Mouse (Mus musculus) erythroid progenitor cell, adult 5-6 weeks (primary cell): ENCODE measurements around the gene Pcna. TPM values are rescaled to one million over a fixed set of nuclear protein-coding genes. Genes with fewer than 3 reads are reported as not detected.

Experiments
- ATAC-seq: replicated peaks from 2 replicates; pipeline ENCODE4 v1.8.0; 2016; ENCODE audit warnings: moderate number of reproducible peaks, mild to moderate bottlenecking, moderate TSS enrichment, inconsistent platforms; ENCODE audit not compliant: poor library complexity, low FRiP score, severe bottlenecking
- total RNA-seq, 2 experiments: library from RNA; stranded (forward) in 1 of 2; stranded (reverse) in 1 of 2; fragments of 150-400 nt in 1 of 2; fragments of 186-747, 209-891 nt in 1 of 2; gene quantifications; 2 replicates each; pipeline versions ENCODE4 v1.2.3 to v1.2.4; 2015 to 2017; ENCODE audit warnings: low replicate concordance in 2 of 2

Gene Pcna
- total RNA-seq, 2 experiments from 2014 or later = 562 to 1,003 TPM

GRCm38 (mm10) chr2:132278273-132278853 lies 25.2 kb upstream of the Pcna start:
- ATAC-seq = no peak

- ATAC-seq = no peak
These were observed 23.1 kb upstream of the Pcna start for GRCm38 (mm10) chr2:132276249-132276648.

DNA sequence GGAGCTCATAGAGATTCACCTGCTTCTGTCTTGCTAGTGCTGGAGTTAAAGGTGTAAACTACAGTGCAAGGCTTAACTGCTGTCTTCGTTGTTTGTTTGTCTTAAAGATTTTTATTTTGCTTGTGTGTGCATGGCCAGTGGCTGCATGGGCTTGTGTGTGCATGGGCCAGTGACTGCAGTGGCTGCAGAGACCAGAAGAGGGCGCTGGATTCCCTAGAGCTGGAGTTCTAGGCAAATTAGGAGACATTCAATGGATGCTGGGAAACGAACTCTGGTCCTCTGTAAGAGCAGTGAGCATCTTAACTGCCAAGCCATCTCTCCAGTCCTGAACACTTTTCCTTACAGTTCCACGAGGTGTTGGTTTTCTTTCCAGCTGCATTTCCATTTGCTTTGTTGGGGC lies 22.4 kb upstream of the Pcna start:
- ATAC-seq = no peak

DNA sequence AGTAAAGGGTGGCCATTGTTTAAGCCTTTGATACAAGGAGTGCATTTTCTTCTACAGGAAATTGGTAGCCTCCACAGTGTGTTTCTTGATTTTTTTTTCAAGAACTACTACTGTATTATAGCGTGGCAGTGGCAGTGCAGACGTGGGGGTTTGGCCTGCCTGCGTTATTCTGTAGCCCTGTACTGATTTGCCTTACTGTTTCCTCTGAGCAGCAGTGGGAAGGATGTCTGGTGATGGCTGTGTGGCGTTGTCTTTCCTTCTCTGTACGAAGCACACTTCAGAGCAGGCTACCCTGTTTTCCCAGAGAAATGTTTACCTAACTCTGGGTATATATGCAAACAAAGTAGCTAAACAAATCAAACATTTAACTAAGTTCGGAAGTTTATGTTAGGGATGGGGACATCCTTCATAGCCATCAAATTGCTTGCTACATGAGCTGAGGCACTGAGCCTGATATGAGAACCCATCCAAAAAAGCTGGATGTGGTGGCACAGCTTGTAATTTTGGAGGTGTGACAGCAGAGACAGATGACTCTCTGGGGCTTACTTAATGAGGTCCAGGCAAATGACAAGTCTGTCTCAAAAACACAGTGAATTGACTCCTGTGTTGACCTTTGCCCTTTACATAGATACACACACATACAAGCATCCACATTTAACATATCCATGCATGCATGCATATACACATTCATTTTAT lies 19.7 kb upstream of the Pcna start:
- ATAC-seq = no peak

DNA sequence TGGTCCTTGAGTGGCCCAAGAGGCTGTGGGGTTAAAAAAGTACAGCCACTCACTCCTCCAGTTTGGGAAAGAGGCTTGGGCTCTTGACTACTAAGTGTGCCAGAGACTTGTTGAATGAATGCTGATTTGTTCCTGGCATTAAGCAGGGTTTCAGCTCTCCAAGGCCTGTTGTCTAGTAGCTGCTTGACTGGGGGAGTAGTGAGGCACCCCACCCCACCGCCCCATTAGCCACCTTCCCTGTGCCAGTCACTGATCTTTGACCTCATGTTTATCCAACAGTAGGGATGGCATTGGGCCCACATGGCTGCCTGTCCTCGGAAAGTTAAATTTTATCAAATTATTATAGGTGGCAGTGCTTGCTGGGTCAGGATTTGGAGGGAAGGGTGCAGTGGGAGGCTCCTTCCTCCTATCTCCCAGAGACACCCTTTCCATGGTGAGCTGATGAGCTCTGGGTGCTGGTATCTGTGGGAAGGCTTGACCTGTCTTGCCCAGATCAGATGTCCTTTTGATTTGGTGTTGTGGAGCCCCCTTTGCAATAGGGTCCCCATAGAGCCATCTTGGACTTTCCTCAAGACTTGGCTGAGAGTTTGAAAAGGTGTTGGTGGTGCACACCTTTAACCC lies 17.3 kb upstream of the Pcna start:
- ATAC-seq = no peak

DNA sequence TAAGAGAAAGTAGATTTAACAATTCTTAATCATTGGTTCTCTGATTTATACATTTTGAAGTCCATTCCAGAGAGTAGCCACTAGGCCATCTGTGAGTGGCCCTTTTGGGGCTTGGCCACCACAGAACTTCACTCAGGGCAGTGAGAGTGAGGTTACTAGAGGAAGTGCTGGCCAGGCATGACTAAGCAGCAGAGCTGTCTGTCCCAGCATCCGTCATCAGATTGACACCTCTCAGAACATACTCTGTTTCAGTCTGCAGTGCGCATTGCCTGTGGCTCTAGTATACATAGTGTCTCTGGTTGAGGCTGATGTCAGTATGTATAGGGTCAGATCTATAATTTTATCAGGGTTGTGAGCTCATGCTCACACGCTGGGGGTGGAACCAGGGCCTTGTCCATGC lies 16.1 kb upstream of the Pcna start:
- ATAC-seq = no peak

GRCm38 (mm10) chr2:132266086-132266485 lies 13.0 kb upstream of the Pcna start:
- no peak for ATAC-seq

- ATAC-seq = no peak
These were observed 12.1 kb upstream of the Pcna start for GRCm38 (mm10) chr2:132265196-132265595.

- no peak for ATAC-seq
These were observed 11.2 kb upstream of the Pcna start for GRCm38 (mm10) chr2:132264266-132264710.

DNA sequence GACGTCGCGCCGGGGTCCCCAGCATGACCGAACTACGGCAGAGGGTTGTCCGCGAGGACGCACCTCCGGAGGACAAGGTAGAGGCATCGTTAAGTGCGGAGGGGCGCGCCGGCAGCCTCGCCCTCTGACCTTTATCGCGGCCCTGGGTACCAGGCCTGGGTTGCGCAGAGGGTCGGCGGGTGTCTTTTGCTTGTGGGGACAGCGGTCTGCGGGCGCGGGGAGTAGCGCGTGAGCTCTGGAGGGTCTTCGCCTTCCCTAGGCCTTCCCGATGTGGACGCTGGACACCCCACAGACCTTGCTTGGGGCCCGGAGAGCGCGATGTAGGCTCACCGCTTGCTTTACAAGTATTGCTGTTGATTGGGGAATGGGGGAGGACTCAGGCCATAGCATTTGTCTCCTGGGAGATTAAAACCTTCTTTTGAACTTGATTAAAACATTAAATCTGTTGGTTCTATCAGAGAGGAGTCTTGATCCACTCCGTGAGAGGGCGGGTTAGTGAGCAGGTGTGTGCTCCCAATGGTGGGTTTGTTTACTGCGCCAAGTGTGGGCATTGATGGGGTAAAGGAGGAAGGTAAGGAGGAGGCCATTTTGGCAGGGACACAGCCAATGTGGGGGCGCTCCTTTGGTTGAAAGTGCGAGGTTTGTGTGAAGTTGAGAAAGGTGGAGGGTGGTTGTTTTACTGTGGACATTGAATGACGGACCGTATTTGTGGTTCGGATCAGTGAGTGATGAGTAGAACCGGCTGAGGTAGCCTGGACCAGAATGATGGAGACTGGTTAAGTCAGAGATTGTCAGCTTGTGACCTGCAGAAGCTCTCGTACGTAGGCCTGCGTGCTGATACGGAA lies 10.5 kb upstream of the Pcna start:
- peak; percentile 31 for ATAC-seq

DNA sequence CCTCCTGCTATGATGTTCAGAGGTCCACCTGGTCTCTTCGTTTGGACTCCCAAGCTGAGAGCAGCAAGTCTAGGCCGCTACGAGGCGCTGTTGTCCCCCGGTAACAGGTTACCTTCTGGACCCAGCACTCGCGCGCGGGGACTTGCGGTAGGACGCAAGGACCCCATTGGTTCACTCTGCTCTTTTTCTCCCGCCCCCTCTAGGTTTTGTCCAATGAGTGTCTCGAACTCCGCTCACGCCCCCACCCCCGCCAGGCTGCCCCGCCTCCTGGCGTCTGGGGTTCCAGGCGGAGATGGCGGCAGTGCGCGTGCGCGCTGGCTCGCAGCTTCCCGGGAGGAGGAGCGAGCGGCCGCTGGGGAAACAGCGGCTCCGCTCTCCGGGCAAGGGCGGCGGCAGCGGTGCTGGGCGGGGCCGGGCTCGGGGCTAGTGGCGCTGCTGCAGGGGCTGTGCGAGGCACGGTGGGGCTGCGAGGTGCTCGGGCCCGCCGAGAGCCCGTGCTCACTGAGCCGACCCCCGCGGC lies 9.8 kb upstream of the Pcna start, which contains the start of gene Cds2:
TSS of gene Cds2 (plus strand) at position 270 of the 520 bp plus-strand sequence.
- ATAC-seq = peak; percentile 97

- ATAC-seq = no peak
These were observed 9.1 kb upstream of the Pcna start for GRCm38 (mm10) chr2:132262175-132262574.

DNA sequence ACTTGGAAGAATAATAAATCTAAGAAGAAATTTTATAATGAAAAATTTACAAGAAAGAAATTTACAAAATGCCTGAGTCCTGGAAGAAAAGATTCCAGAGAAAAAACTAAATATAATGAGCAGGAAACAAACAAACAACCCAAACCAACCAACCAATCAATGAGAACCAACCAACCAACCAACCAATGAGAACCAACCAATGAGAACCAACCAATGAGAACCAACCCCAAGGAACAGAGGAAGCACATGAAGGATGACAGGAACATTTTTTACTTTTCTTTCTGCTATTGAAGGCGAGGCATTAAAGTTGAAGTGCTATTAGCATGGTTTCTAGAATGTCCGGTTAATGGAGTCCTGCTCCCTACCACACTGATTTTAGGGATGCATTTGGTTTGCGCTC lies 7.5 kb upstream of the Pcna start:
- no peak for ATAC-seq

DNA sequence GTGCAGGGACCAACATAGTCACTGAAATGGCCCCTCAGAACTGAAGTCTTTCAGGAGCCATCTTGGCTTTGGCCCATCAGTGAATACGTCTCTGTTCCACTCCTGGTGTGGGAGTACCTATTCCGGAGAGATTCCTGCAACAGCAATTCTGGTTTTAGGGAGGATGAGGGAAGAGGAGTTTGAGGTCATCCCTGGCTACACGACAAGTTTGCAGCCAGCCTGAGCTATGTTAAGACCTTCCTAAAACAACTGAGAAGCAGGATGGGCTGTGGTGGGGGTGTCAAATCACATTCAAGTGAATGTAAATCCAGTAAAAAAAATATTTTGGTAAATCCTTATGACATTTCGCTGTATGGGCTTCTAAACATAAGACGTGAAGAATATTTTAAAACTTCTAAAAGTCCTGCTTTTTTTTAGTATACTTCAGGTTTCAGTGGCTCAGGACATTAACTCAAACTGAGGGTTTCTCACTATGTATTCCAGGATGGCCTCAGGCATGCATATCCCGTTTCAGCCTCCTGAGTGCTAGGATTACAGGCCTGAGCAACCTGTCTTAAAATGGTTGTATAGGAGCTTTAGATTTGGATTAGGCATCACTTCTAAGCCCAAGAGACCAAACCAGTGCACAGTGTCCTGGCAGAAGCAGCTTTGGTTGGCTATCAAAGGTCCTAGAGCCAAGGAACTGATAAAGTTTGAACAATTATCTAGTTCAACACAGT lies 4.4 kb upstream of the Pcna start:
- no peak for ATAC-seq

- no peak for ATAC-seq
These were observed 489 bp upstream of the Pcna start for GRCm38 (mm10) chr2:132253603-132254002.

GRCm38 (mm10) chr2:132251911-132252310 lies 1.2 kb downstream of the Pcna start:
- ATAC-seq = no peak

DNA sequence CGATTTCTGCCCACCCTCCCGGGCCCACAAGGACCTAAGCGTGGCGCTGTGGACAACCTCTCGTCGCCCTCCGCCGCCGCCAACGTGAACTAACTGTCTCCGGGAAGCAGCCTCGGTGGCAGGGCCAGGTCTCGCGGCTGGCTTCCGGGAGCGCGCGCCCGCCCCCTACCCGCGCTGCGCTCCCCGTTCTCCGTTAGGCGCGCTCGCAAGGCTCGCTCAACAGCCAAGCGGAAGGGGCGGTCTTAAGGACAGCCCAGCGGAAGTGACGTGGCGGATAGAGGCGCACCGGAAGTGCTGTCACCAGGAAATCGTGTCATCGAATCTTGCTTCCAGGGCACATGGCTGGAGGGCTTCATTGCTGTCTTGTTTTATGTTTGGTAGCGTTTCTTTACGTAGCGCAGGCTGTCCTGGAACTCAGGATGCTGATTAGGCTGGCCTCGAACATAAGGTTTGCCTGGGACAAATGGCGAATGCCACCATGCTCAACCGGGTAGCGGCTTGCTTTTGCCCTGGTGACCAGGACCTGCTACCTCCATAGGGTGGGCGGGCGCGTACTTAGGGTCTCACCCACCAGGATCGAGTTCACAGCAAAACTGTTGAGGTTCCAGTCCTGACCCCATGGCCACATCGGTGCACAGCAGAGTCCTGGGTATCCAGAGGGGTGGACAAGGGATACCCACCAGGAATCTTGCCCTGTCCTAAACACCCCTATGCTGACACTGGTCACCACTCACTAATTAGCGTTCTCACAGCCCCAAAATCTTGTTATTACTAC lies 5.4 kb downstream of the Pcna start, which contains the start of gene Tmem230:
TSS of gene Tmem230 (minus strand) at position 269 of the 775 bp plus-strand sequence.
- ATAC-seq = peak; percentile 87

- ATAC-seq = no peak
These were observed 9.7 kb downstream of the Pcna start for GRCm38 (mm10) chr2:132243370-132243769.

- peak; percentile 59; the same call in 1 of the 2 replicates for ATAC-seq
These were observed 12.7 kb downstream of the Pcna start for GRCm38 (mm10) chr2:132240457-132240856.
